Mouse (Mus musculus) layer of hippocampus, adult 9-10 months (tissue): Measurements from ENCODE around the gene Krtap15.

ENCODE experiments used
- DNase-seq: peaks from one replicate; pipeline ENCODE4 v3.0.0; 2022; ENCODE audit warnings: low spot score

Gene Krtap15

DNA sequence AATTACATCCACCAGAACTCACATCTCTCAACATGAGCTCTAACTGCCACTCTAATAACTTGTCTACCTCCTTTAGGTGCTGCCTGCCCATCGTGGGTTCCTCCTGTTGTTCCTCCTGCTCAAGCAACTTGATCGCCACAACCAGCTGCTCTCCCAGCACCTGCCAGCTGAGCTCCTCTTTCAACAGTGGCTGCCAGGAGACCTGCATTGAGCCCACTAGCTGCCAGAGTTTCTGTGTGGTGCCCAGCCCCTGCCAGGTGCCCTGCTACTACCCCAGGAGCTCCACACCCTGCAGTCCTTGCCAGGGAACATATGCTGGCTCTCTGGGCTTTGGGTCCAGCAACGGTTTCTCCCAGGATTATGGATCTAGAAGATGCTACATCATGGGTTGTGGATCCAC, at the start of gene Krtap15:
Gene Krtap15, plus strand, starts transcription at position 150 of the 400 bp plus-strand sequence.
- no peak for DNase-seq

DNA sequence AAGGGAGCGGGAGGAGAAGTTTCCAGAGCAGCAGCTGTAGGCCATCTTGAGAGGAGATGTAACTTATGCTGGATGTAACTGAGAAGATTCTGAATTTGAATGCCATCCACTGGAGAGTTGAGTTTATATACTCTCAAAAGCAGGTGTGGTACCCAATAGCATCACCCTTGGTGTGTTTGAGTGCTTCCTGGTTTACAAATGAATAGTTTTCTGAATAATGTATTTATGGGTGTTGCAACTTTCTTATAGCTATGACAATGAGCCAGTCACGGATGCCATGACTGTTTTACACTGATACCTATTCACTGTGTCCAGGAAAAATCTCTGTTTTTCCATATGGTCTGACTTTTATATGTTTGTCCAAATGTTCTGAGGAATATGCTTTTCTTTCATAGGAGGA, 45.9 kb upstream of the Krtap15 start, which contains the start of gene 2310057N15Rik:
Gene 2310057N15Rik, minus strand, starts transcription at position 101 of the 400 bp plus-strand sequence.
- DNase-seq: no peak

DNA sequence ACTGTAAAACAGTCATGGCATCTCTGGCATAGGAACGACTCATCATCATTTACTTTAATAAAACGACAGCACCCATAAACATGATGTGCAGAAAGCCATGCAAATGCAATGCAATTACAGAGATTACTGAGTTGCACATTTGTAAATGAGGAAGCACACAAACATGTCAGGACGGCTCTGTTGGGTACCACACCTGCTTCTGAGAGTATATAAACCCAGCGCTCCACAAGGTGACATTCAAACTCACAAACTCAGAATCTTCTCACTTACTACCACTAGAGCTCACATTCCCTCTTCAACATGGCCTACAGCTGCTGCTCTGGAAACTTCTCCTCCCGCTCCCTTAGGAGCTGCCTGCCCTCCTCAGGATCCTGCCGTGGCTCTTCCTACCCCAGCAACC, 42.4 kb upstream of the Krtap15 start, which contains the start of gene Gm5965:
Gene Gm5965, plus strand, starts transcription at position 301 of the 400 bp plus-strand sequence.
- no peak for DNase-seq

DNA sequence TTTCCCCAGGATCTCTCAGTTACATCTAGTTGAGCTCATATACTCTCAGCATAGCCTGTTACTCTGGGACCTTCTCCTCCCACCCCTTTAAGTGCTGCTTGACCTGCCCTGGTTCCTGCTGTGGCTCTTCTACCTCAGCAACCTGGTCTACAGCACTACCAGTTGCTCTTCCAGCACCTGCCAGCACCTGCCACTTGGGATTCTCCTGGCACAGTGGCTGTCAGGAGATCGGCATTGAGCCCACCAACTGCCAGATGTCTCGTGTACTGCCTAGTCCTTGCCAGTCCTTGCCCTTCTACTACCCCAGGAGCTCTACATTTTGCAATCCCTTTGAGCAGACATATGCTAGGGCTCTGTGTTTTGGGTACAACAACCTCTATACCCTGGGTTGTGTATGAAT, 33.2 kb upstream of the Krtap15 start:
- no peak for DNase-seq

DNA sequence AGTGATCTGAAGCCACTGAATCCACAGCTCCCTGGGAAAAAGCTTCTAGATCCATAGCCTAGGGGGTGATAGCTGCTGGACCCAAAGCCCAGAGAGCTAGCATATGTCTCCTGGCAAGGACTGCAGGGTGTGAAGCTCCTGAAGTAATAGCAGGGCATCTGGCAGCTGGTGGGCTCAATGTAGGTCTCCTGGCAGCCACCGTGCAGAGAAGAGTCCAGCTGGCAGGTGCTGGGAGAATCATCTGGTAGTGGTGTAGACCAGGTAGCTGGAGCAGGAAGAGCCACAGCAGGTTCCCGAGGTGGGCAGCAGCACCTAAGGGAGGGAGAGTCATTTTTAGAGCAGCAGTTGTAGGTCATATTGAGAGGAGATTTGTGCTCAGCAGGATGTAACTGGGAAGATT, 8.2 kb upstream of the Krtap15 start, which contains the start of gene Gm20741:
Gene Gm20741, minus strand, starts transcription at position 394 of the 400 bp plus-strand sequence.
- DNase-seq: no peak

DNA sequence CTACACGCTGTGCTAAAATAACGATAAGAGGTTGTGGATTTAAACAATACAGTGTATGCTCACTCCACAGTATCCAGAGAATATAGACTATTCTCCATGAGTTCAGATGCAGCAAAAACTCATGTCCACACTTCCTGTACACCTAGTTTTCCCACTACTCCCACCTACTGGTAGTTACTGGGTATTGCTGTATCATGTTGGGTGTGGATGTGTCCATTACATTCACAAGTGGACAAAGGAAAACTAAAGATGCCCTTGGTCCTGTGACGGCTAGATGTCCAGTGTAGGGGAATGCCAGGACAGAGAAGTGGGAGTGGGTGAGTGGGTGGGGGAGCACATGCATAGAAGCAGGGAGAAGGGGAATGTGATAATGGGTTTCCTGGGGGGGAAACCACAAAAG, 3.7 kb downstream of the Krtap15 start:
- DNase-seq: peak; percentile 10

DNA sequence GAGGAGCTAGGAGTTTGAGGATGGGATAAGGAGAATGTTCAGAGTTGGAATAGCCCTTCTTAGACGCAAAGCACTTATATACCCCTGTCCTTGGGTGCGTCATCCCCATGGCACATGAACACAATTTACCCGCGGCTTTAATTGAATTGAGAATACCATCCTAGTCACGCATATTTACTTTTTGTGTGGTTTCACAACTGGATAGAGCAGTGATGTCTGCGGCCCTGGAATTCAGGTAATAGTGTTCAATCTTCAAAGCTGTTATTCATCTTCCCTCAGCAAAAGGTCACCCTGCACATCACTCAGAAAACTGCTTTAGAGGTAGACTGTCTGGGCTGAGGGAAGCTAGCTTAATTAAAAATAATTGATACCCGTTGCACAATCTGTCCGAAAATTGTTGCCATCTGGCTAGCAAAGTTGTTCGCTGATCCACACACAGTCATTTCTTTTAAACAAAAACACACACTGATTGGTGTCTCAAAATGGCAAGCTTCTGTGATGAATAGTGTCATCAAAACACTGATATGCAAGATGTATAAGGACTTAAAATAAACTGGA, 6.2 kb downstream of the Krtap15 start, which contains the start of gene Krtap14:
Gene Krtap14, minus strand, starts transcription at position 51 of the 558 bp plus-strand sequence.
- DNase-seq: no peak

DNA sequence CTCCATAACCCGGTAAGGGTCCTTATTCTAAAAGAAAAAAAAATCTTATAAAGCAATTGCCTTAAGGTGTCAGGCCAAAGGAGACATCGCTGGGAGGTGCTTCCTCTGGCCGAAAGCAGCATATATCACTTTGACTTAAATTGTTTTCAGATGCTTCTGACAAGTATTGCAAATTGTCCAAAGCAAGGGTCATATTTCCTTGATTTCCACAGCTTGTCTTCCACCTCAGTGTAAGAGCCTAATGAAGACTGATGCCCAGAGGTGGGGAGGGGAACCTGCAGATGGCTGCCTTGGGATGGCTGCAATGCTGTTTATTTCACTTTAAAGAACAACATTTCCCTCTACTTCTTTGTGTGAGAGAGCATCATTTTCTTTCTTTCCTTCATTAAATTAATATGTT, 7.0 kb downstream of the Krtap15 start:
- DNase-seq: no peak

DNA sequence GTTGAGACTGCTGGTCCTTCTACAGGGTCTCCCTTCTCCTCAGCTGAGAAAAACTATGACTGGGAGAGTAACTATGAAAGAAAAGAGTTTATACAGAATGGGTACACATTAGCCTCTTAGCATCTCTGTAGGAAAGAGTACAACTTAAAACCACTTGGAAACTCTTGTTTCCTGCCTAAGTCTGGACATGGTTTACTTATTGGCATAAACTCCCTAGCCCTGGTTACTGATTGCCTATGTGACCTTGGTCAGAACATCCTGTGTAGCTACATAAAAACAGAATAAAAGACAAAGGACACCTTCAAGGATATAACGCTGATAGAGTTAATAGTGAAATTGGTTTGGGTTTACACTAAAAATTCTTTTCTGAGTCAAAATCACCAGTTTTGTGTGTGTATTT, 27.3 kb downstream of the Krtap15 start:
- DNase-seq: no peak

DNA sequence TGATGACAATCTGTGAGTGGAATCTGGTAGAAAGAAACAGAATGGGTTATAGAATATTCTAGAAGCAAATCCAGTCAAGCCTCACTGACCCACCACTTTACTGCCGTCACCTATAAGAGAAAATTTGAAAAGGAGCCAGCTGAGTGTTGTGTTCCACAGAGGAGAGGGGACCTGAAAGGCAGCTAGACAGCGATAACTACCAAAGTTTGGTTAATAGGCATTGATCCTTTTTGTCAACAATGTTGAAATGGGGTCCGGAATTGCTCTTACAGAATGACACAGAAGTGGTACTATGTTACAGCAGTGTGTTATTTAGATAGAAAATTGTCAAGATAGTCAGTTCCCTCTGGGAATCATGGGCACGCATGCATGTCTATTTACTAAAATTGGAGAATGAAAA, 28.5 kb downstream of the Krtap15 start:
- DNase-seq: no peak

DNA sequence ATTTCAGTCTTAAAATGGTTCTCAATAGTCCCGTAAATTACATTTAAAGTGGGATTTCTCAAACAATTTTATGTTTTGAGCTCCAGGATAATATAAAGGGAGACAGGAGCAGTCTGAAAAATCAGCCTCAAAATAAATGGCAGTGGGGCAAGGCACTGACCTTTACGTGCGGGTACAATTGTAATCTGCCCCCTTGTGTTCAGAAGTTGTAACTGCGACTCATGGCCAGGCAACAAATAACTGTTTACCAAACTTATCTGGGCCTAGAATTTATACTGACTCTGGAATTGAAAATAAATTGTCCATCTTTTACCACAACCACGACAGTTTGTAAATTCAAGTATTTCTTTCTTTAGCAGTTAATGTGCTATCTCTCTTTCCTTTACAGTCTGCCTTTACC, 31.4 kb downstream of the Krtap15 start:
- DNase-seq: no peak

DNA sequence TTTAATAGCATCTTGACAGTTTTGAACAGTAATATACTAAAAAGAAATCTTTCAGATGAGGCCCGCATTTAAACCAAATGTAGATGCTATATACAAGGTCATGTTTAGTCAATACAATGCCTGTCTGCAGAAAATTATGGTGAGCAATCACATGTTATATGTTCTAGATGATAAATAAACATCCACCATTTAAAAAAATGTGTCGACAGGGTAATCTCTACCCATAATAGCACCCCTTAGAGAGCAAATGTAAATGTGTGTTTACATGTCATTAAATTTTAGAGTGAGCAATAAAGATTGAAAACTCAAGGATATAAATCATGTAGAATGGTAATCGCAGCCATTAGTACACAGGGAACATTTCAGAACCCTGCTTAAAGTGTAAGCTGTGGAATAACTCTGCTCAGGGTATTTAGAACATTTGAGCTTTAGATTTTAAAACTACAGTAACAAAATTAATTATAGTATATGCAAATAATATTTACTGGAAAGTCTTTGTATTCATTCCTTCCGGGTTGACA, 44.9 kb downstream of the Krtap15 start:
- no peak for DNase-seq

DNA sequence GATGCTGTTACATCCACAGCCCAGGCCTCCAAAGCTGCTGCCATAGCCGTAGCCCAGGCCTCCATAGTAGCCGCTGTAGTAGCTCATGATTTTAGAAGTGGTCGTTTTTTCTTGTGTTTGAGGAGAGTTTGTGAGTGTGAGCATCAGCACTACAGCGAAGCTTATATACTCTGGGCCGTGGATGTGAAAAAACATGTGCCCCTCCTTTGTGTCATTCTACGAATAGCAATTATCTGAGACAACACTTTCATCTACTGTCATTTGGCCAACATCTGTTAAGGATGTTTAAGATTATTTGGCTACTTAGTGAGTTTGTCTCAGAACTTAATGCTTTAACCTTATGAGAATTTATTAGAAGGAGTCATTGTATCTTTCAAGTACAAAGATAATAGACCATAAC, 49.3 kb downstream of the Krtap15 start, which contains the start of gene Krtap19-1:
Gene Krtap19-1, minus strand, starts transcription at position 101 of the 400 bp plus-strand sequence.
- no peak for DNase-seq

DNA sequence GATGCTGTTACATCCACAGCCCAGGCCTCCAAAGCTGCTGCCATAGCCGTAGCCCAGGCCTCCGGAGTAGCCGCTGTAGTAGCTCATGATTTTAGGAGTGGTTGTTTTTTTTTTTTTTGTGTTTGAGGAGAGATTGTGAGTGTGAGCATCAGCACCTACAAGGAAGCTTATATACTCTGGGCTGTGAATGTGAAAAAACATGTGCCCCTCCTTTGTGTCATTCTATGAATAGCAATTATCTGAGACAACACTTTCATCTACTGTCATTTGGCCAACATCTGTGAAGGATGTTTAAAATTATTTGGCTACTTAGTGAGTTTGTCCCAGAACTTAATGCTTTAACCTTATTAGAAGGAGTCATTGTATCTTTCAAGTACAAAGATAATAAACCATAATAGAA, 54.2 kb downstream of the Krtap15 start, which contains the start of gene Krtap19-2:
Gene Krtap19-2, minus strand, starts transcription at position 101 of the 400 bp plus-strand sequence.
- DNase-seq: no peak

DNA sequence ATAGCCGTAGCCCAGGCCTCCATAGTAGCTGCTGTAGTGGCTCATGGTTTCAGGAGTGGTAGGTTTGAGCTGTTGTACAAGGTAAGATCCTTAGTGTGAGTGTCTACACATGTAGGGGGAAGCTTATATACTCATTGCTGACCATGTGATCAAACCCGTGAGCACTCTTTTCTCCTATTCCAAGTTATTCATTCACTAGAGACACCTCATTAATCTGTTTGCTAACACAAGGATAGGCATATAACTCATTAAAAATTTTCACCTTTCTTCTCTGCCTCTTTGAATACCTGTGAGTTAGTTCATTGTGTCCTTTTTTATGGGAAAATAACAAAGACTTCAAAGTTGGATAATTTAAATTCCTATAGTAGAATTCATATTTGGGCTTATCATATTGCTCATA, 57.9 kb downstream of the Krtap15 start, which contains the start of gene Krtap19-3:
Gene Krtap19-3, minus strand, starts transcription at position 101 of the 400 bp plus-strand sequence.
- no peak for DNase-seq
